Comparison of ENCODE assay signal across 7 mouse cellular contexts in the genomic region with DNA sequence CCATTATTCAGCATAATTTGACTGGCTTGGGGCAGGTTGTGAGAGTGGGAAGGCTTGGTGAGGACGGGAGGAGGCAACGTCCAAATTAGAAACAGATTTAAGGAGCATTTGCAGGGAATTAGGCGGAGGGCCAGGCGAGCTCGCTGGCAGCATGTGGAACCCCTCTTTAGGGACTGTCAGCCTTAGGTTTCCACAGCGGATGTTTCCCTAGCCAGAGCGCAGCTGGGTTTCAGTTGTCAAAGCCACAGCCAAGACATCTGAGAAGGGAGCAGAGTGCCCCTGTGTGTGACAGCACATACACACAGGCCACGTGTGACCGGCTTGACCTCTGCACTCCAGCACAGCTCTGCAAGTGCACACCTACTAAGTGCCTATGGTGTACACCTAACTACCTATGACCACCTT.
DNase-seq lines count a peak whose midpoint lies in the region; ATAC-seq and TF ChIP-seq lines count a peak whose summit lies in the region.

No protein-coding gene starts in this region.

- 24% methylated on average over 9 of the region's 9 CpGs for WGBS in forebrain, embryonic 15.5 days
- WGBS in lung, postnatal 0 days, result 49% methylated on average over 9 of the region's 9 CpGs

- TF ChIP-seq CTCF in lung, postnatal 0 days (IDR thresholded peaks at IDR 0.05), result no peak

- no peaks in the 10 kb centered on the region for H3K36me3 ChIP-seq in forebrain, embryonic 15.5 days
- H3K36me3 ChIP-seq in lung, postnatal 0 days (ENCODE audit: insufficient read depth, low read length), result no peaks in the 10 kb centered on the region

- ATAC-seq in forebrain, embryonic 15.5 days (replicated peaks), result peak; percentile 64
- ATAC-seq in lung, postnatal 0 days, result peak; percentile 58

- H3K9me3 ChIP-seq in forebrain, embryonic 15.5 days, result no peaks in the 10 kb centered on the region
- H3K9me3 ChIP-seq in lung, postnatal 0 days (ENCODE audit: low read length), result no peaks in the 10 kb centered on the region

- no peak overlapping the region for H3K27ac ChIP-seq in forebrain, embryonic 15.5 days (replicated peaks)
- 0 out of 2 replicates have a peak overlapping the region, but pooled peaks have one; percentile 26 for H3K27ac ChIP-seq in lung, postnatal 0 days (ENCODE audit: low read length)

- H3K4me2 ChIP-seq in forebrain, embryonic 15.5 days (replicated peaks), result no peak overlapping the region
- no peak overlapping the region for H3K4me2 ChIP-seq in lung, postnatal 0 days (replicated peaks; ENCODE audit: low read depth, low read length)

- peaks cover 20% of the 10 kb centered on the region for H3K4me1 ChIP-seq in forebrain, embryonic 15.5 days
- peaks cover 11% of the 10 kb centered on the region for H3K4me1 ChIP-seq in lung, postnatal 0 days (ENCODE audit: insufficient read depth, low read depth, low read length)

- no peak for TF ChIP-seq EP300 in lung, postnatal 0 days (IDR thresholded peaks at IDR 0.05)

- no peaks in the 10 kb centered on the region for H3K27me3 ChIP-seq in forebrain, embryonic 15.5 days
- no peaks in the 10 kb centered on the region for H3K27me3 ChIP-seq in lung, postnatal 0 days (replicated peaks; ENCODE audit: insufficient read depth, low read length)

- no peak overlapping the region for H3K4me3 ChIP-seq in forebrain, embryonic 15.5 days
- H3K4me3 ChIP-seq in lung, postnatal 0 days (ENCODE audit: low read depth, low read length), result no peak overlapping the region

- peak; percentile 24 for DNase-seq in retina, postnatal 1 day
- DNase-seq in retina, embryonic 14.5 days (ENCODE audit: low spot score), result no peak
- DNase-seq in heart, postnatal 4 days, result peak; percentile 70
- DNase-seq in lung, postnatal 0 days (ENCODE audit: low spot score), result peak; percentile 80
- DNase-seq in right cerebral cortex, postnatal 10 days (ENCODE audit: low spot score in 2 of 2), result peak; percentile 84 to 88
- no peak for DNase-seq in spleen, postnatal 36 days (ENCODE audit: low spot score in 2 of 2)

- no peak overlapping the region for H3K9ac ChIP-seq in forebrain, embryonic 15.5 days (replicated peaks)
- no peak overlapping the region for H3K9ac ChIP-seq in lung, postnatal 0 days (replicated peaks; ENCODE audit: low read depth)

Comparison
In these comparisons a context has a peak if more than half of its experiments do, and no peak if none do; other contexts are left out.
1. DNase-seq: peak in retina, postnatal 1 day (single experiment), heart, postnatal 4 days (single experiment), lung, postnatal 0 days (single experiment) and right cerebral cortex, postnatal 10 days (2 of 2); none in retina, embryonic 14.5 days (single experiment) and spleen, postnatal 36 days (0 of 2).